Mouse (Mus musculus): ENCODE results near the gene Txnrd1.

- TF ChIP-seq CTCF (IDR thresholded peaks at IDR 0.05; ENCODE audit: borderline replicate concordance, insufficient read depth, low read length) (no peak), POLR2A (IDR thresholded peaks at IDR 0.05; ENCODE audit: low read depth, low read length) (no peak)
Observed at GRCm38 (mm10) chr10:82795767-82796166, 38.0 kb upstream of the Txnrd1 start.

Measured in embryonic fibroblast, embryonic 13.5 days (primary cell).